Mouse (Mus musculus) lung, adult 2 months (tissue): ENCODE data around the gene Cd300e.

Source experiments
- CTCF ChIP-seq: fragments of 200-500 bp; IDR thresholded peaks from 2 replicates; pipeline ENCODE4 v1.5.1; 2011; ENCODE audit warnings: mild to moderate bottlenecking, low read length, control low read depth; ENCODE audit not compliant: insufficient read depth
- POLR2A ChIP-seq: fragments of 200-500 bp; IDR thresholded peaks from 2 replicates; pipeline ENCODE4 v1.6.1; 2011; ENCODE audit warnings: low read depth, mild to moderate bottlenecking, control low read depth, low read length, borderline replicate concordance; ENCODE audit errors: extremely low read depth

GRCm38 (mm10) chr11:115048259-115048658 lies 13.7 kb downstream of the Cd300e start, which contains the start of gene Cd300ld3:
- TF ChIP-seq CTCF (no peak), POLR2A (no peak)
